ENCODE assay signal across 8 mouse cellular contexts in genomic region chr5:134552110-134552972, GRCm38 (mm10). TPM values are rescaled to one million over a fixed set of nuclear protein-coding genes. Genes with fewer than 3 reads are reported as not detected.
DNase-seq lines count a peak whose midpoint lies in the region; ATAC-seq and TF ChIP-seq lines count a peak whose summit lies in the region.

Gene Clip2, minus strand, starts transcription at chr5:134552434.

- H3K36me3 ChIP-seq in forebrain, embryonic 12.5 days (replicated peaks), result no peaks in the 10 kb centered on the region
- no peaks in the 10 kb centered on the region for H3K36me3 ChIP-seq in heart, postnatal 0 days (replicated peaks; ENCODE audit: control insufficient read depth, insufficient read depth, low read length)
- H3K36me3 ChIP-seq in liver, embryonic 16.5 days (ENCODE audit: control insufficient read depth, insufficient read depth), result no peaks in the 10 kb centered on the region
- H3K36me3 ChIP-seq in neural tube, embryonic 13.5 days, result no peaks in the 10 kb centered on the region; the same call in 1 of the 2 replicates
- H3K36me3 ChIP-seq in testis, adult 2 months (ENCODE audit: control insufficient read depth, insufficient read depth, low read length), result no peaks in the 10 kb centered on the region

- peak within 1 kb of the TSS; percentile 87 for H3K4me2 ChIP-seq in forebrain, embryonic 12.5 days
- H3K4me2 ChIP-seq in heart, postnatal 0 days (ENCODE audit: low read depth, low read length), result peak within 1 kb of the TSS; percentile 86
- peak within 1 kb of the TSS; percentile 81 for H3K4me2 ChIP-seq in liver, embryonic 16.5 days (ENCODE audit: low read depth, low read length)
- H3K4me2 ChIP-seq in neural tube, embryonic 13.5 days, result peak within 1 kb of the TSS; percentile 95

- peak within 1 kb of the TSS; percentile 98 for H3K27ac ChIP-seq in forebrain, embryonic 12.5 days
- H3K27ac ChIP-seq in heart, postnatal 0 days (ENCODE audit: low read depth), result peak within 1 kb of the TSS; percentile 81
- peak within 1 kb of the TSS; percentile 70 for H3K27ac ChIP-seq in liver, embryonic 16.5 days (ENCODE audit: low read length)
- peak within 1 kb of the TSS; percentile 99 for H3K27ac ChIP-seq in neural tube, embryonic 13.5 days (replicated peaks)
- H3K27ac ChIP-seq in testis, adult 2 months (ENCODE audit: control insufficient read depth, insufficient read depth, low read depth, low read length), result no peak within 1 kb of the TSS

- H3K27me3 ChIP-seq in forebrain, embryonic 12.5 days, result no peaks in the 10 kb centered on the region
- 0 out of 2 replicates have a peak, but pooled peaks cover 3% of the 10 kb centered on the region for H3K27me3 ChIP-seq in heart, postnatal 0 days (ENCODE audit: control insufficient read depth, insufficient read depth, low read length)
- peaks cover 9% of the 10 kb centered on the region for H3K27me3 ChIP-seq in liver, embryonic 16.5 days (ENCODE audit: control insufficient read depth, insufficient read depth, low read depth, low read length)
- no peaks in the 10 kb centered on the region for H3K27me3 ChIP-seq in neural tube, embryonic 13.5 days
- 0 out of 2 replicates have a peak, but pooled peaks cover 3% of the 10 kb centered on the region for H3K27me3 ChIP-seq in testis, adult 2 months (ENCODE audit: control insufficient read depth, insufficient read depth, low read length)

- peak; percentile 90 for ATAC-seq in forebrain, embryonic 12.5 days (ENCODE audit: low FRiP score)
- ATAC-seq in heart, postnatal 0 days (ENCODE audit: insufficient read depth, low read depth), result peak; percentile 95
- ATAC-seq in liver, embryonic 16.5 days (ENCODE audit: low read depth), result peak; percentile 89
- ATAC-seq in neural tube, embryonic 13.5 days (ENCODE audit: low read depth), result peak; percentile 93

- under 1% methylated on average over 59 of the region's 61 CpGs for WGBS in forebrain, embryonic 12.5 days
- WGBS in heart, postnatal 0 days, result 2% methylated on average over 54 of the region's 61 CpGs
- 2% methylated on average over 60 of the region's 61 CpGs for WGBS in liver, embryonic 16.5 days (ENCODE audit: insufficient replicate concordance)
- 1% methylated on average over 60 of the region's 61 CpGs for WGBS in neural tube, embryonic 13.5 days

- peak within 1 kb of the TSS; percentile 70 for H3K4me3 ChIP-seq in forebrain, embryonic 12.5 days (replicated peaks)
- peak within 1 kb of the TSS; percentile 72 for H3K4me3 ChIP-seq in heart, postnatal 0 days (ENCODE audit: low read depth, low read length)
- H3K4me3 ChIP-seq in liver, embryonic 16.5 days (ENCODE audit: low read depth, low read length), result peak within 1 kb of the TSS; percentile 68
- peak within 1 kb of the TSS; percentile 97 for H3K4me3 ChIP-seq in neural tube, embryonic 13.5 days
- peak within 1 kb of the TSS; percentile 85 for H3K4me3 ChIP-seq in testis, adult 2 months (ENCODE audit: control insufficient read depth, low read depth, low read length)

- peaks cover 63% of the 10 kb centered on the region for H3K4me1 ChIP-seq in forebrain, embryonic 12.5 days
- 0 out of 2 replicates have a peak, but pooled peaks cover 3% of the 10 kb centered on the region for H3K4me1 ChIP-seq in heart, postnatal 0 days (ENCODE audit: control insufficient read depth, insufficient read depth)
- H3K4me1 ChIP-seq in liver, embryonic 16.5 days (ENCODE audit: control insufficient read depth, low read depth, low read length), result peaks cover 14% of the 10 kb centered on the region; the same call in 1 of the 2 replicates
- H3K4me1 ChIP-seq in neural tube, embryonic 13.5 days (replicated peaks), result peaks cover 59% of the 10 kb centered on the region
- H3K4me1 ChIP-seq in testis, adult 2 months (ENCODE audit: control insufficient read depth, insufficient read depth, low read length), result peaks cover 24% of the 10 kb centered on the region

- peak; percentile 81 to 82 for DNase-seq in CD8-positive naive resting alpha-beta T cell, adult 2 months (ENCODE audit: low read depth in 2 of 2, low spot score in 2 of 2)
- DNase-seq in c-Kit-positive CD71-positive TER-119-positive erythroid progenitor cells, embryonic 14.5 days (ENCODE audit: low spot score), result peak; percentile 62
- DNase-seq in heart, postnatal 0 days (ENCODE audit: low spot score), result peak; percentile 97
- DNase-seq in kidney, postnatal 4 days, result peak; percentile 100

- peak; percentile 20; the same call in 1 of the 2 replicates for TF ChIP-seq CTCF in heart, postnatal 0 days (IDR thresholded peaks at IDR 0.05; ENCODE audit: low read depth)
- TF ChIP-seq CTCF in testis, adult 2 months (IDR thresholded peaks at IDR 0.05; ENCODE audit: control insufficient read depth, insufficient read depth, insufficient replicate concordance, low read depth, low read length), result no peak

- 0 out of 2 replicates have a peak, but pooled peaks have one; percentile 21 for TF ChIP-seq EP300 in heart, postnatal 0 days (IDR thresholded peaks at IDR 0.05; ENCODE audit: low read depth)

- peak; percentile 36; the same call in 1 of the 2 replicates for TF ChIP-seq POLR2A in testis, adult 2 months (IDR thresholded peaks at IDR 0.05; ENCODE audit: control insufficient read depth, low read depth, low read length)

- H3K9ac ChIP-seq in forebrain, embryonic 12.5 days, result peak within 1 kb of the TSS; percentile 86
- H3K9ac ChIP-seq in heart, postnatal 0 days (replicated peaks; ENCODE audit: low read depth, low read length), result peak within 1 kb of the TSS; percentile 78
- peak within 1 kb of the TSS; percentile 68 for H3K9ac ChIP-seq in liver, embryonic 16.5 days (ENCODE audit: low read depth, low read length)
- peak within 1 kb of the TSS; percentile 98 for H3K9ac ChIP-seq in neural tube, embryonic 13.5 days

- H3K9me3 ChIP-seq in forebrain, embryonic 12.5 days, result no peaks in the 10 kb centered on the region
- no peaks in the 10 kb centered on the region for H3K9me3 ChIP-seq in heart, postnatal 0 days (replicated peaks; ENCODE audit: control insufficient read depth, low read length)
- no peaks in the 10 kb centered on the region for H3K9me3 ChIP-seq in liver, embryonic 16.5 days (replicated peaks; ENCODE audit: control insufficient read depth, low read length)
- H3K9me3 ChIP-seq in neural tube, embryonic 13.5 days, result 0 out of 2 replicates have a peak, but pooled peaks cover 1% of the 10 kb centered on the region

RNA-seq across cellular contexts. Expression of gene Clip2, which starts in this region (rescaled TPM):
- 9.8 and 11.1 TPM in 2 replicates for polyA plus RNA-seq in forebrain, embryonic 12.5 days (2016; fragmentation: Nextera tagmentation; extraction: Ambion mirVana)
- 11.3 and 14.0 TPM in 2 replicates for total RNA-seq in heart, postnatal 0 days (2014; rRNA removed; ENCODE audit: low replicate concordance)
- 0.86 and 0.87 TPM in 2 replicates for polyA plus RNA-seq in heart, postnatal 0 days (2015; fragmentation: Nextera tagmentation; extraction: Ambion mirVana)
- 0.43 and 0.48 TPM in 2 replicates for polyA plus RNA-seq in liver, embryonic 16.5 days (2015; fragmentation: Nextera tagmentation; extraction: Ambion mirVana)
- 11.9 and 12.6 TPM in 2 replicates for polyA plus RNA-seq in neural tube, embryonic 13.5 days (2015; fragmentation: Nextera tagmentation; extraction: Ambion mirVana)
- polyA plus RNA-seq in testis, adult 2 months (2012; rRNA removed), result 4.2 and 5.7 TPM in 2 replicates

Comparison
In these comparisons a context has a peak if more than half of its experiments do, and no peak if none do; other contexts are left out.
1. Peak in ATAC-seq, H3K4me3 ChIP-seq, H3K27ac ChIP-seq, H3K9ac ChIP-seq and H3K4me2 ChIP-seq in liver, embryonic 16.5 days; RNA of the gene not detected or under 1 TPM.